Mouse (Mus musculus) forebrain, postnatal 0 days (tissue): Measurements from ENCODE around the gene Zmpste24. TPM values are rescaled to one million over a fixed set of nuclear protein-coding genes. Genes with fewer than 3 reads are reported as not detected.

Experiments used
- ATAC-seq: fragments of 200-750 bp; cut with Nextera tagmentation; 2 replicates; pipeline ENCODE4 v1.8.0; 2017; ENCODE audit warnings: mild to moderate bottlenecking, moderate library complexity
- DNase-seq: peaks from one replicate; pipeline ENCODE4 v3.0.0-alpha.2; 2015
- H3K27ac ChIP-seq: fragments of 300-500 bp; sonication (generic); 2 replicates; pipeline ENCODE4 v1.5.1; 2014; ENCODE audit warnings: low read depth, mild to moderate bottlenecking, antibody characterized with exemption, low read length, moderate library complexity, mixed read lengths
- H3K27me3 ChIP-seq: fragments of 300-500 bp; sonication (generic); 2 replicates; pipeline ENCODE4 v1.6.1; 2014; ENCODE audit warnings: mild to moderate bottlenecking, low read length, mixed read lengths; ENCODE audit not compliant: insufficient read depth
- H3K36me3 ChIP-seq: fragments of 300-500 bp; sonication (generic); 2 replicates; pipeline ENCODE4 v1.6.1; 2014; ENCODE audit warnings: mild to moderate bottlenecking, moderate library complexity; ENCODE audit not compliant: insufficient read depth
- H3K4me1 ChIP-seq: fragments of 300-500 bp; sonication (generic); 2 replicates; pipeline ENCODE4 v1.6.1; 2014; ENCODE audit warnings: antibody characterized with exemption; ENCODE audit not compliant: insufficient read depth
- H3K4me2 ChIP-seq: fragments of 300-500 bp; sonication (generic); 2 replicates; pipeline ENCODE4 v1.6.1; 2014; ENCODE audit warnings: low read depth, mild to moderate bottlenecking, moderate library complexity
- H3K4me3 ChIP-seq: fragments of 300-500 bp; sonication (generic); 2 replicates; pipeline ENCODE4 v1.5.1; 2014; ENCODE audit warnings: low read depth, low read length, mixed read lengths
- H3K9ac ChIP-seq: fragments of 300-500 bp; sonication (generic); 2 replicates; pipeline ENCODE4 v1.6.1; 2014; ENCODE audit warnings: mild to moderate bottlenecking
- H3K9me3 ChIP-seq: fragments of 300-500 bp; sonication (generic); 2 replicates; pipeline ENCODE4 v1.6.1; 2016; ENCODE audit warnings: low read length
- CTCF ChIP-seq: sonication (generic); IDR thresholded peaks from 2 replicates; pipeline ENCODE4 v1.5.1; 2016; ENCODE audit warnings: antibody characterized with exemption, control low read depth, low read depth
- WGBS: fragments of 180-500 bp; shearing (Covaris S2); extraction: QIAGEN DNeasy Blood & Tissue Kit; methylation state at CpG from one replicate; pipeline ENCODE4 v1.1.7; 2014; 5-methylcytosine and 5-hydroxymethylcytosine counted together
- polyA plus RNA-seq: library from polyadenylated mRNA; unstranded; fragments of >200 nt; fragmentation: Nextera tagmentation; extraction: Ambion mirVana; gene quantifications from 2 replicates; pipeline ENCODE4 v1.2.1, GENCODE M21; 2015
- total RNA-seq: library from RNA; depleted of rRNA; stranded (reverse); fragments of >200 nt; gene quantifications from 2 replicates; pipeline ENCODE4 v1.2.3, GENCODE M21; 2014; rRNA removed

Gene Zmpste24
- total RNA-seq: 14.2 and 20.5 TPM in 2 replicates
- 13.0 and 16.1 TPM in 2 replicates for polyA plus RNA-seq

DNA sequence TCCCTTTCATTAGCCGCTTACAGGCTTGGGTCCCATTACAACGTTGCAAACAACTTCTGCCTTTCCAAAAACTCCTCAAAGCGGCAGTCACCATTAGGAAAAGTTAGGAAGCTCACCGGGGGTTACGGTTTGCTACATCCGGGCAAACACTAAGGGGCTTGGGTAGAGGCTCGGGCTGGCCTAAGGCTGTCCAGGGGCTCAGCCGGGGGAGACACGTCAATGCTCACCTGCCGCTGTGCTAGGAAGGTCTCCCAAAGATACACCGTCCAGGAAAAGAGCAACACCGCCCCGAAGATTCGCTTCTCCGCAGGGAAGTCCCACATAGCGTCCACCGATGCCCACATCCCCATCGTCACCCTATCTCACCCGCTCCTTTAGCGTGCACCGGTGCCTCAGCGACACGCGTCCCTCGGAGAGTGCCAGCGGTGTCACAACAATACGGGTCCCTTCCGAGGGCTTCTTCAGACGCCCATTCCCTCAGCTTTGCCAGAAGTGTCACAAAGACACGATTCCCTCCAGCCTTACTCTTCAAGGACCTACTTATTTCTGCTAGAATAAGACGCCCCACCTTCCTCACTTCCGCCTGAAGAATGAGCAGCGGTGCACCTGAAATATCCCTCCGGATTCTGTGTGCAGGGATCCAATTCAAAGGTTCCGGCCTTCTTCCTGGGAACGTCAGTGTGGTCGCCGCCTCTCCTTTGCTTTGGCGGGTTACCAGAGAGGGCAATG lies at the start of gene Zmpste24:
Gene Zmpste24, minus strand, starts transcription at position 592 of the 729 bp plus-strand sequence.
- Histone ChIP-seq H3K27me3 (no peaks in the 10 kb centered on the region), H3K4me1 (peaks cover 10% of the 10 kb centered on the region), H3K9me3 (no peaks in the 10 kb centered on the region), H3K9ac (peak within 1 kb of the TSS; percentile 63), H3K27ac (peak within 1 kb of the TSS; percentile 75; the same call in 1 of the 2 replicates), H3K36me3 (peaks cover 21% of the 10 kb centered on the region), H3K4me3 (peak within 1 kb of the TSS; percentile 84), H3K4me2 (peak within 1 kb of the TSS; percentile 55)
- under 1% methylated on average over 39 of the region's 39 CpGs for WGBS
- peak; percentile 96 for DNase-seq
- peak; percentile 98 for ATAC-seq
- no peak for TF ChIP-seq CTCF

DNA sequence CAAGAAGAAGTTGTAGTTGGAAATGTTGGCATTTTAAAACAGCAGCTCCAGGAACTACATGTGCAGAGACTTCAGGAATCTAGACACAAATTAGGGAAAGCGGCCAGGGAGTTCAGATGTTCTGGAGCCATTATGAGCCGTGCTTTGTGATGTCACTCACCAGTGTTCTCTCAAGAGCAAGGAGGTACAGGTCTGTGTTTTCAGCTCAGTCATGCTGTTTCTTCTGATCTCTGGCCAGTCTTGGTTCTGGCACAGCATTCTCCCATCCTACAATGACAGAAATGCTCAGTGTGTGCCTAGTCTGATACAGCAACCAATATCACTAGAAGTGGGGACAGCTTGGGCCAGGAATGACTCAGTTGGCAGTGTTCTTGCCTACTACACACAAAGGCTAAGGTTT lies 11.1 kb upstream of the Zmpste24 start, which contains the start of gene Tmco2:
Gene Tmco2, minus strand, starts transcription at position 101 of the 400 bp plus-strand sequence.
- Histone ChIP-seq H3K27me3 (no peaks in the 10 kb centered on the region; the same call in 1 of the 2 replicates), H3K36me3 (no peaks in the 10 kb centered on the region), H3K4me1 (no peaks in the 10 kb centered on the region), H3K9me3 (no peaks in the 10 kb centered on the region), H3K27ac (no peak within 1 kb of the TSS), H3K9ac (no peak within 1 kb of the TSS), H3K4me2 (no peak within 1 kb of the TSS), H3K4me3 (no peak within 1 kb of the TSS)
- TF ChIP-seq CTCF: no peak
- no peak for DNase-seq
- ATAC-seq: no peak
- 93% methylated on average over 2 of the region's 2 CpGs for WGBS

DNA sequence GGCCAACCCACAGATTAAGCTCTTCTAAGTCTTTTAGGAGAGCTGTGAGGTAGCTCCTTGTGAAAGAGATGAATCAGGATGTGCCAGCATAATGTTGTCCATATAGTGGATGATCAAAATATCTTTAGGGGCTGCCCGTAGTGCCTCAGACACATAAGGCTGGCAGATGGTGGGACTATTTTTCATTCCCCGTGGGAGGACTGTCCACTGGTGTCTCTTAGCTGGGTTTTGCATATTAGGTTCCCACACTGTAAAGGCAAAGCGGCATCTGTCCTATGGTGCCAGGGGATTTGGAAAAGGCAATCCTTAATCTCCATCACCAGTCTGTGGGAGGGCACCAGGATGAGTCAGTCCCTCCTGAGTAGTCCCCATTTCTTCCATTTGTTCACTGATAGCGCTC lies 5.3 kb upstream of the Zmpste24 start:
- DNase-seq: no peak
- Histone ChIP-seq H3K9ac (no peak overlapping the region), H3K36me3 (no peaks in the 10 kb centered on the region), H3K9me3 (no peaks in the 10 kb centered on the region), H3K4me3 (no peak overlapping the region), H3K27me3 (no peaks in the 10 kb centered on the region), H3K27ac (no peak overlapping the region), H3K4me2 (no peak overlapping the region), H3K4me1 (0 out of 2 replicates have a peak, but pooled peaks cover 3% of the 10 kb centered on the region)
- no peak for ATAC-seq
- TF ChIP-seq CTCF: no peak
- 87% methylated on average over 4 of the region's 4 CpGs for WGBS

DNA sequence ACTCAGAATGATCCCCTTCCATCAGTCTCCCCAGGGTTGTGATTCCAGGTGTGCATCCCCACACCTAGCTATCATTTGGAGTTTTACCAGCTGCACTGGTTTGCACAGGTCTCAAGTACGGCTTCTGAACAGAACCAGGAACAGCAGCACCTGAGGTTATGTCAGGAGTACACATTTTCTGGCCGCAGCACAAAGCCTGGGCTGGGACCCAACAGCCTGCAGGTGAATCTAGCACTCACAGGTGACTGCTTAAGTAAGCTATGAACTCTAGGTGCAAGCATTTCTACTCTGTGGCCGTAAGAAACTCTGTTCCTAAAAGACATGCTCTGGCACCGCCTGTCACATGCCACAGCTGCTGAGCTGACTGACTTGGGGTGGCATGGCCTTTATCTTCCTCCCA lies 7.8 kb downstream of the Zmpste24 start:
- WGBS: 97% methylated on average over 4 of the region's 4 CpGs
- Histone ChIP-seq H3K9ac (no peak overlapping the region), H3K27me3 (no peaks in the 10 kb centered on the region), H3K27ac (no peak overlapping the region), H3K9me3 (no peaks in the 10 kb centered on the region), H3K36me3 (peaks cover 66% of the 10 kb centered on the region), H3K4me3 (no peak overlapping the region), H3K4me1 (no peaks in the 10 kb centered on the region), H3K4me2 (no peak overlapping the region)
- ATAC-seq: no peak
- TF ChIP-seq CTCF: no peak
- no peak for DNase-seq

DNA sequence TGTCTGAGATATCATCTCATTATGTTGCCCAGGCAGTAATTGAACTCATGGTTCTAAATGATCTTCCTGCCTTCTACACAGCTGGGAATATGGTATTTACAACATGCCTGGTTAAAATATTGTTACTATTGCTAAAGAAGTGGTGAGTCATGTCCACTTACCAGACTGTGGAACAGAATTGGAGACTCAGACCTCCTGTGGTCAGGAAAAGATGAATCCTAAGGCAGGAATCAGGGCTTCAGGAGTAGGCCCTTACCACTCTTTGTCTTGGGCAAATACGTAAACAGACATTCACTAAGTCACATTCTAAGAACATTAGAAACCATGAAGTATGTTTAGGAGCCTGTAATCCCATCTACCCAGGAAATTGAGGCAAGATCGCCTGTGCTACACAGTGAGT lies 9.3 kb downstream of the Zmpste24 start:
- Histone ChIP-seq H3K9ac (no peak overlapping the region), H3K4me1 (no peaks in the 10 kb centered on the region), H3K27ac (no peak overlapping the region), H3K4me3 (no peak overlapping the region), H3K4me2 (no peak overlapping the region), H3K27me3 (no peaks in the 10 kb centered on the region), H3K9me3 (no peaks in the 10 kb centered on the region), H3K36me3 (peaks cover 62% of the 10 kb centered on the region)
- TF ChIP-seq CTCF: no peak
- WGBS: 91% methylated on average over 2 of the region's 2 CpGs
- DNase-seq (no peak), ATAC-seq (no peak)

DNA sequence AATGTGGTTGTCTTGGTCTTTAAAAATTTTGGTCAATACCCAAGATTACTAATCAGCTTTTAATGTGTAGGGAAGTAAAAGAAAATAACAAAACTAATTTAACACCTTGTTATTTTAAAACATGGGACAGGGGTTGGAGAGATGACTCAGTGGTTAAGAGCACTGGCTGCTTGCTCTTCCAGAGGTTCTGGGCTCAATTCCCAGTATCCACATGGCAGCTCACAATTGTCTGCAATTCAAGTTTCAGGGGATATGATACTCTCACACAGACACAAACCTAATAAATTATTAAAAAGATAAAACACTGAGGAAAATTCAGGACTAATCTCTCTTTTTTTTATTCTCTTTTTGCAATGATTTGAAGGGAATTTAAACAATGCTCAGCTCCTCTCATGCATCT lies 13.5 kb downstream of the Zmpste24 start:
- no peaks in the 10 kb centered on the region for H3K4me1 ChIP-seq
- TF ChIP-seq CTCF: no peak
- no peak for ATAC-seq
- H3K36me3 ChIP-seq: peaks cover 63% of the 10 kb centered on the region
- H3K9me3 ChIP-seq: no peaks in the 10 kb centered on the region
- no peaks in the 10 kb centered on the region for H3K27me3 ChIP-seq
- H3K4me3 ChIP-seq: no peak overlapping the region
- no peak overlapping the region for H3K4me2 ChIP-seq
- H3K27ac ChIP-seq: no peak overlapping the region
- DNase-seq: no peak
- H3K9ac ChIP-seq: no peak overlapping the region

DNA sequence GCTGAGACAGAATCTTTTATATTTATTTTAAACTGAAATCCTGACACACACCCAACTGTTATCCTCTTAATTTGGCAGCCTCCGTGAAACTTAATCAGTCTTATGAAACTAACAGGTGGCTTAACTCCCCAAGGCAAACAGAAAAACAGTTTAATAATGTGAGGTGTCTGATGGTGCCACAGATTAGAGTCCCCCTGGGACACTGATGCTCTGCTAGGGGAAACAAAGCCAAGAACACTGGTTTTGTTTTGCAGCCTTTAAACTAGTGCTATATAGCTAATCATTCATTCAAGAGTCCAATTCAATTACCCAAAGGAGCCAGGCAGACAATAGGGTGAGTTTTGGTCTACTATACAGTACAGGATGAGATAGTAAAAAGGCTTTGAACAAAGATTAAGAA lies 17.6 kb downstream of the Zmpste24 start:
- DNase-seq (no peak), ATAC-seq (no peak)
- peaks cover 64% of the 10 kb centered on the region for H3K36me3 ChIP-seq

More for the DNA sequence above, 17.6 kb downstream of the Zmpste24 start:
- no peak overlapping the region for H3K27ac ChIP-seq
- H3K27me3 ChIP-seq: no peaks in the 10 kb centered on the region
- H3K4me2 ChIP-seq: no peak overlapping the region
- no peaks in the 10 kb centered on the region for H3K9me3 ChIP-seq
- H3K9ac ChIP-seq: no peak overlapping the region
- WGBS: 78% methylated on average over 1 of the region's 1 CpGs
- H3K4me1 ChIP-seq: no peaks in the 10 kb centered on the region
- H3K4me3 ChIP-seq: no peak overlapping the region
- no peak for TF ChIP-seq CTCF
